ENCODE assay signal across 30 mouse cellular contexts in the genomic region with DNA sequence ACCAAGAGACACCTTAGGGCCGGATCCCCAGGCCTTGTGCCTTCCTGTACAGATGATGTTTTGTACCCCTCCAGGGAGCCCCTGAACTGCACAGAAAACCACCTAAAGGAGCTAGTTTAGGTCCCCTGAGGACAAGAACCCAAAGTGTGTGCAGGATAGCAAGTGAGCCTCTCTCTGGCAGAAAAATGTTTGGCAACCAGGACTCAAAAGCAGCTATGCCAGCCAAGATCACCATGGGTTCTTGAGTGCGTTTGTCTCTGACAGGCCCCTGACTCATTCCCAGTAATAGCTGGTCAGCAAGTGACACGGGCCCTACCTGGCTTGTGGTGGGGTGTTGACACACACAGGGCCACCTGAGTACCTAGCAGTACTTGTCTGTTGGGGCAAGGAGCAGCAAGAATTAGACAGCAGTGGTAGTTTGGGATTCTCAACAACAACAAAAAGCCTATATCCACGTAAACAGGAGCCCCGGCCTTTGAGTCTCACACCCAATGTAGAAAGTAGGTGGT.
A peak's percentile ranks its signal among the peaks of the same experiment; 100 is the strongest.
DNase-seq lines count a peak whose midpoint lies in the region; ATAC-seq and TF ChIP-seq lines count a peak whose summit lies in the region.
"Had no signal": no experiment of that assay in that cellular context is flagged by ENCODE, and none has a peak within 500 bp of the region (broad histone marks: within the 10 kb centered on the region; RNA-seq: fewer than 3 reads in every experiment).

No protein-coding gene starts in this region.

- no peaks in the 10 kb centered on the region for H3K36me3 ChIP-seq in heart, postnatal 0 days (replicated peaks; ENCODE audit: control insufficient read depth, insufficient read depth, low read length)
- no peaks in the 10 kb centered on the region for H3K36me3 ChIP-seq in heart, embryonic 11.5 days (ENCODE audit: control insufficient read depth, insufficient read depth, low read length)
- no peaks in the 10 kb centered on the region for H3K36me3 ChIP-seq in stomach, postnatal 0 days (ENCODE audit: control insufficient read depth, insufficient read depth, low read length)
- H3K36me3 ChIP-seq: embryonic facial prominence, embryonic 13.5 days; embryonic facial prominence, embryonic 15.5 days; forebrain, embryonic 10.5 days; forebrain, embryonic 12.5 days; G1E had no signal

- TF ChIP-seq EP300 in heart, postnatal 0 days (IDR thresholded peaks at IDR 0.05; ENCODE audit: low read depth): no peak
- no peak for TF ChIP-seq EP300 in stomach, postnatal 0 days (optimal IDR thresholded peaks at IDR 0.05)

- no peaks in the 10 kb centered on the region for H3K9me3 ChIP-seq in heart, postnatal 0 days (replicated peaks; ENCODE audit: control insufficient read depth, low read length)
- no peaks in the 10 kb centered on the region for H3K9me3 ChIP-seq in heart, embryonic 11.5 days (replicated peaks; ENCODE audit: control insufficient read depth, low read length)
- no peaks in the 10 kb centered on the region for H3K9me3 ChIP-seq in stomach, postnatal 0 days (ENCODE audit: control insufficient read depth, low read length)
- H3K9me3 ChIP-seq: embryonic facial prominence, embryonic 13.5 days; embryonic facial prominence, embryonic 15.5 days; forebrain, embryonic 10.5 days; forebrain, embryonic 12.5 days had no signal

- H3K9ac ChIP-seq in heart, postnatal 0 days (replicated peaks; ENCODE audit: low read depth, low read length): no peak overlapping the region
- no peak overlapping the region for H3K9ac ChIP-seq in heart, embryonic 11.5 days (ENCODE audit: low read depth, low read length)
- no peak overlapping the region for H3K9ac ChIP-seq in stomach, postnatal 0 days (ENCODE audit: low read length)
- H3K9ac ChIP-seq: embryonic facial prominence, embryonic 13.5 days; embryonic facial prominence, embryonic 15.5 days; forebrain, embryonic 12.5 days had no signal

- ATAC-seq in heart, postnatal 0 days (ENCODE audit: insufficient read depth, low read depth): no peak
- ATAC-seq in heart, embryonic 11.5 days (replicated peaks; ENCODE audit: insufficient number of reproducible peaks, low FRiP score, low TSS enrichment): no peak
- no peak for ATAC-seq in stomach, postnatal 0 days (ENCODE audit: low FRiP score, low TSS enrichment)
- ATAC-seq in cerebellum, adult (ENCODE audit: insufficient number of reproducible peaks, low FRiP score, low TSS enrichment): no peak
- ATAC-seq: activated CD4-positive, CD25-positive, alpha-beta regulatory T cell, adult 4 months; CD4-positive, CD25-positive, alpha-beta regulatory T cell, adult 4 months; forebrain, embryonic 14.5 days; forebrain, embryonic 16.5 days; Patski had no signal

- DNase-seq in heart, adult 11 months: peak; percentile 92
- no peak for DNase-seq in heart, adult 8-10 months (ENCODE audit: low spot score)
- peak; percentile 35 for DNase-seq in heart, postnatal 0 days (ENCODE audit: low spot score)
- DNase-seq in Muller cell, postnatal 12 days (ENCODE audit: inconsistent ontology term): peak; percentile 54
- peak; percentile 56 for DNase-seq in adipocyte (ENCODE audit: low spot score)
- DNase-seq in stomach, postnatal 0 days (ENCODE audit: low spot score): no peak
- DNase-seq: adrenal gland, adult 2 months; adrenal gland, postnatal 10 days; adrenal gland, postnatal 25 days; B cell, adult 2 months; cerebellum, adult 11-12 months; cerebellum, adult 2 months; cerebellum, adult 9-11 months; cerebellum, postnatal 14 days; cerebellum, postnatal 36 days; embryo, embryonic 11 days had no signal

- H3K27me3 ChIP-seq in heart, postnatal 0 days (ENCODE audit: control insufficient read depth, insufficient read depth, low read length): peaks cover 3% of the 10 kb centered on the region; the same call in 1 of the 2 replicates
- H3K27me3 ChIP-seq in heart, embryonic 11.5 days (ENCODE audit: control insufficient read depth, insufficient read depth, low read length): no peaks in the 10 kb centered on the region
- H3K27me3 ChIP-seq in stomach, postnatal 0 days (ENCODE audit: control insufficient read depth, insufficient read depth, low read length): no peaks in the 10 kb centered on the region
- H3K27me3 ChIP-seq: CH12.LX; embryonic facial prominence, embryonic 13.5 days; embryonic facial prominence, embryonic 15.5 days; forebrain, embryonic 12.5 days; Patski had no signal

- peaks cover 27% of the 10 kb centered on the region for H3K4me1 ChIP-seq in heart, postnatal 0 days (ENCODE audit: control insufficient read depth, insufficient read depth)
- H3K4me1 ChIP-seq in heart, embryonic 11.5 days (ENCODE audit: control insufficient read depth, insufficient read depth, low read length): peaks cover 18% of the 10 kb centered on the region
- no peaks in the 10 kb centered on the region for H3K4me1 ChIP-seq in stomach, postnatal 0 days (replicated peaks; ENCODE audit: control insufficient read depth, insufficient read depth)

- H3K4me2 ChIP-seq in heart, postnatal 0 days (ENCODE audit: low read depth, low read length): no peak overlapping the region
- H3K4me2 ChIP-seq in heart, embryonic 11.5 days: no peak overlapping the region
- H3K4me2 ChIP-seq in stomach, postnatal 0 days (replicated peaks; ENCODE audit: low read depth): no peak overlapping the region
- H3K4me2 ChIP-seq: embryonic facial prominence, embryonic 13.5 days; embryonic facial prominence, embryonic 15.5 days; forebrain, embryonic 12.5 days had no signal

- no peak overlapping the region for H3K4me3 ChIP-seq in heart, postnatal 0 days (ENCODE audit: low read depth, low read length)
- H3K4me3 ChIP-seq in heart, embryonic 11.5 days (ENCODE audit: low read depth, low read length): no peak overlapping the region
- no peak overlapping the region for H3K4me3 ChIP-seq in stomach, postnatal 0 days (ENCODE audit: low read depth, low read length)
- H3K4me3 ChIP-seq: embryonic facial prominence, embryonic 13.5 days; embryonic facial prominence, embryonic 15.5 days; erythroblast, embryonic 14.5 days; forebrain, embryonic 10.5 days; forebrain, embryonic 12.5 days had no signal

- WGBS in heart, postnatal 0 days: 76% methylated on average over 5 of the region's 5 CpGs
- WGBS in heart, embryonic 11.5 days (ENCODE audit: insufficient replicate concordance): 77% methylated on average over 5 of the region's 5 CpGs
- WGBS in stomach, postnatal 0 days: 85% methylated on average over 5 of the region's 5 CpGs

- H3K27ac ChIP-seq in heart, postnatal 0 days (ENCODE audit: low read depth): no peak overlapping the region
- no peak overlapping the region for H3K27ac ChIP-seq in heart, embryonic 11.5 days (ENCODE audit: low read depth, low read length)
- H3K27ac ChIP-seq in stomach, postnatal 0 days (replicated peaks): no peak overlapping the region
- H3K27ac ChIP-seq: embryonic facial prominence, embryonic 13.5 days; embryonic facial prominence, embryonic 15.5 days; forebrain, embryonic 12.5 days had no signal

- TF ChIP-seq CTCF in heart, postnatal 0 days (IDR thresholded peaks at IDR 0.05; ENCODE audit: low read depth): no peak
- no peak for TF ChIP-seq CTCF in stomach, postnatal 0 days (IDR thresholded peaks at IDR 0.05; ENCODE audit: low read depth)

Comparison
In these comparisons a context has a peak if more than half of its experiments do, and no peak if none do; other contexts are left out.
1. DNase-seq: peak in heart, adult 11 months (single experiment), heart, postnatal 0 days (single experiment), Muller cell, postnatal 12 days (single experiment) and adipocyte (single experiment); none in heart, adult 8-10 months (single experiment) and stomach, postnatal 0 days (single experiment).